Mouse (Mus musculus) forebrain, postnatal 0 days (tissue): ENCODE measurements around the gene Gng13. TPM values are rescaled to one million over a fixed set of nuclear protein-coding genes. Genes with fewer than 3 reads are reported as not detected.

ENCODE experiments used
- ATAC-seq: fragments of 200-750 bp; cut with Nextera tagmentation; 2 replicates; pipeline ENCODE4 v1.8.0; 2017; ENCODE audit warnings: mild to moderate bottlenecking, moderate library complexity
- DNase-seq: peaks from one replicate; pipeline ENCODE4 v3.0.0-alpha.2; 2015
- H3K27ac ChIP-seq: fragments of 300-500 bp; sonication (generic); 2 replicates; pipeline ENCODE4 v1.5.1; 2014; ENCODE audit warnings: low read depth, mild to moderate bottlenecking, antibody characterized with exemption, low read length, moderate library complexity, mixed read lengths
- H3K27me3 ChIP-seq: fragments of 300-500 bp; sonication (generic); 2 replicates; pipeline ENCODE4 v1.6.1; 2014; ENCODE audit warnings: mild to moderate bottlenecking, low read length, mixed read lengths; ENCODE audit not compliant: insufficient read depth
- H3K36me3 ChIP-seq: fragments of 300-500 bp; sonication (generic); 2 replicates; pipeline ENCODE4 v1.6.1; 2014; ENCODE audit warnings: mild to moderate bottlenecking, moderate library complexity; ENCODE audit not compliant: insufficient read depth
- H3K4me1 ChIP-seq: fragments of 300-500 bp; sonication (generic); 2 replicates; pipeline ENCODE4 v1.6.1; 2014; ENCODE audit warnings: antibody characterized with exemption; ENCODE audit not compliant: insufficient read depth
- H3K4me2 ChIP-seq: fragments of 300-500 bp; sonication (generic); 2 replicates; pipeline ENCODE4 v1.6.1; 2014; ENCODE audit warnings: low read depth, mild to moderate bottlenecking, moderate library complexity
- H3K4me3 ChIP-seq: fragments of 300-500 bp; sonication (generic); 2 replicates; pipeline ENCODE4 v1.5.1; 2014; ENCODE audit warnings: low read depth, low read length, mixed read lengths
- H3K9ac ChIP-seq: fragments of 300-500 bp; sonication (generic); 2 replicates; pipeline ENCODE4 v1.6.1; 2014; ENCODE audit warnings: mild to moderate bottlenecking
- H3K9me3 ChIP-seq: fragments of 300-500 bp; sonication (generic); 2 replicates; pipeline ENCODE4 v1.6.1; 2016; ENCODE audit warnings: low read length
- CTCF ChIP-seq: sonication (generic); IDR thresholded peaks from 2 replicates; pipeline ENCODE4 v1.5.1; 2016; ENCODE audit warnings: antibody characterized with exemption, control low read depth, low read depth
- WGBS: fragments of 180-500 bp; shearing (Covaris S2); extraction: QIAGEN DNeasy Blood & Tissue Kit; methylation state at CpG from one replicate; pipeline ENCODE4 v1.1.7; 2014; 5-methylcytosine and 5-hydroxymethylcytosine counted together
- polyA plus RNA-seq: library from polyadenylated mRNA; unstranded; fragments of >200 nt; fragmentation: Nextera tagmentation; extraction: Ambion mirVana; gene quantifications from 2 replicates; pipeline ENCODE4 v1.2.1, GENCODE M21; 2015
- total RNA-seq: library from RNA; depleted of rRNA; stranded (reverse); fragments of >200 nt; gene quantifications from 2 replicates; pipeline ENCODE4 v1.2.3, GENCODE M21; 2014

Gene Gng13
- total and polyA plus RNA-seq, 2 experiments from 2014 or later, result 8.2 to 17.0 TPM

GRCm38 (mm10) chr17:25744311-25744710 is 27.3 kb downstream of the Gng13 start:
- H3K4me1 ChIP-seq, result no peaks in the 10 kb centered on the region
- no peak overlapping the region for H3K27ac ChIP-seq
- no peak for TF ChIP-seq CTCF
- no peaks in the 10 kb centered on the region for H3K9me3 ChIP-seq
- H3K27me3 ChIP-seq, result no peaks in the 10 kb centered on the region
- ATAC-seq (no peak), DNase-seq (no peak)
- no peak overlapping the region for H3K9ac ChIP-seq
- H3K4me3 ChIP-seq, result no peak overlapping the region
- WGBS, result 78% methylated on average over 10 of the region's 10 CpGs
- H3K36me3 ChIP-seq, result no peaks in the 10 kb centered on the region
- no peak overlapping the region for H3K4me2 ChIP-seq

DNA sequence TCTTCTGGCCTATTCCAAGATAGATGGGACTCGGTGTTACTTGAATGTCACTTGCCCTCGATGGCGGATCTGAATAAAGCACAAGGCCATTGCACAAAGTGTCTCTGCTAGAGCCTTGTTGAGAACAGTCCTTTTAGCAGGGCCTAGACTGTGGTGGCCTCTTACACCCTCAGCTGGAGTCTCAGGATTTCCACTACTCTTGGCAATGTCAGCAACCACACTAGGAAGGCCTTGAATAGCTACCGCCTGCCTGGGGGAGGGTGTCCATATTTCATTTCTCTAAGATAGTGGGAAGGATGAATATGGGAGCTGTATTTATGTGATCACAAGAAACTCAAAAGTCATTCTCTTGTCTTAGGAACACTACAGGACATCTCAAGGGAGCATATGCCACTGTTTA is 31.3 kb downstream of the Gng13 start:
- DNase-seq, result no peak

DNA sequence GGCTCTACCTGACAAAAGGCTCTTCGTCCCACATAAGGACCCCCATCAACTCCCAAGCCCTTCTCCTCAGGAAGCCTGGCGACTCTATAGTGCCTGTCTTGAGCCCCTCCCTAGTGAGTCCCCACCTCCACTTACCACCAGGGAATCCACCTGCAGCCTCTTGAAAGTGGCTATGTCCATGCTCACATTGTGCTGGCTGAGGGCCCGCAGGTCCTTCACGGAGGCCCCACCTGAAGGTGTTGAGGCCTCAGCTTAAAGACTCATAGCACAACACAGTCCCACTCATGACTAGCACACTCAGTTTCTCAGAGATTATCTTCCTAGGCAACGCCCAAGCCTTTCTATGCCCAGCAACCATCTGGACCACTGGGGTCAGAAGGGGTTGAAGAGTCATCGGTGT is 32.3 kb downstream of the Gng13 start:
- Histone ChIP-seq H3K4me3 (no peak overlapping the region), H3K9me3 (no peaks in the 10 kb centered on the region), H3K27me3 (no peaks in the 10 kb centered on the region), H3K36me3 (no peaks in the 10 kb centered on the region), H3K9ac (no peak overlapping the region), H3K4me1 (no peaks in the 10 kb centered on the region), H3K27ac (no peak overlapping the region), H3K4me2 (no peak overlapping the region)
- DNase-seq (no peak), ATAC-seq (no peak)
- TF ChIP-seq CTCF, result no peak
- 88% methylated on average over 6 of the region's 6 CpGs for WGBS

More for the DNA sequence above, 31.3 kb downstream of the Gng13 start:
- ATAC-seq, result no peak
- Histone ChIP-seq H3K9me3 (no peaks in the 10 kb centered on the region), H3K9ac (no peak overlapping the region), H3K4me2 (no peak overlapping the region), H3K27ac (no peak overlapping the region), H3K4me1 (no peaks in the 10 kb centered on the region), H3K4me3 (no peak overlapping the region), H3K36me3 (no peaks in the 10 kb centered on the region), H3K27me3 (no peaks in the 10 kb centered on the region)
- 93% methylated on average over 4 of the region's 4 CpGs for WGBS
- no peak for TF ChIP-seq CTCF

DNA sequence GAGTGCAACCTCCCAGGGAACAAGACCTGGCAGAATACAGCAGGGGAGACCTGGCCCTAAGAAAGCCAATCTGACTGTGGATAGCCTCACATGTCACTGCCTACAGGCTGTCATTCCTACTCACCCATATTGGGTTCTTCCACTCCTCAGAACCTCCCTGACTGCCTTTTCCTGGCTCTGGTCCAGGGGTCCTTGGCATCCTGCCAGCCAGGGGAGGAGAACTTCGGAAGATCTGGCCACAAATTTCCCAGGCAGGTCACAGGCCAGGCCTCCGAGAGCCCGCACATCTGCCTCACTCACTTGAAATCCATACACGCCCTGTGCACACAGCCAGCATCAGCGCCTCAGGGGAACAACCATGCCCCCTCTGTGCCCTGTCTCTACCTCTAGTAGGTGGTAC is 34.5 kb downstream of the Gng13 start:
- H3K27ac ChIP-seq, result no peak overlapping the region
- no peaks in the 10 kb centered on the region for H3K9me3 ChIP-seq
- no peak overlapping the region for H3K4me3 ChIP-seq
- 30% methylated on average over 5 of the region's 5 CpGs for WGBS
- no peaks in the 10 kb centered on the region for H3K27me3 ChIP-seq
- no peaks in the 10 kb centered on the region for H3K4me1 ChIP-seq
- ATAC-seq (no peak), DNase-seq (peak; percentile 12)
- no peaks in the 10 kb centered on the region for H3K36me3 ChIP-seq
- no peak overlapping the region for H3K9ac ChIP-seq
- no peak for TF ChIP-seq CTCF
- no peak overlapping the region for H3K4me2 ChIP-seq

GRCm38 (mm10) chr17:25754241-25754640 is 37.3 kb downstream of the Gng13 start, which contains the start of gene Msln:
TSS of gene Msln (minus strand) at chr17:25754378.
- TF ChIP-seq CTCF, result no peak
- H3K27ac ChIP-seq, result no peak within 1 kb of the TSS
- H3K4me2 ChIP-seq, result no peak within 1 kb of the TSS
- H3K27me3 ChIP-seq, result no peaks in the 10 kb centered on the region
- no peaks in the 10 kb centered on the region for H3K9me3 ChIP-seq
- H3K36me3 ChIP-seq, result no peaks in the 10 kb centered on the region
- H3K4me1 ChIP-seq, result no peaks in the 10 kb centered on the region
- DNase-seq (no peak), ATAC-seq (no peak)
- H3K4me3 ChIP-seq, result no peak within 1 kb of the TSS
- WGBS, result 83% methylated on average over 9 of the region's 9 CpGs
- H3K9ac ChIP-seq, result no peak within 1 kb of the TSS

GRCm38 (mm10) chr17:25755086-25755485 is 38.1 kb downstream of the Gng13 start:
- ATAC-seq (no peak), DNase-seq (no peak)
- no peaks in the 10 kb centered on the region for H3K27me3 ChIP-seq
- no peak overlapping the region for H3K9ac ChIP-seq
- H3K9me3 ChIP-seq, result no peaks in the 10 kb centered on the region
- no peak for TF ChIP-seq CTCF
- H3K36me3 ChIP-seq, result no peaks in the 10 kb centered on the region
- no peak overlapping the region for H3K27ac ChIP-seq
- H3K4me2 ChIP-seq, result no peak overlapping the region
- 80% methylated on average over 4 of the region's 4 CpGs for WGBS
- H3K4me1 ChIP-seq, result no peaks in the 10 kb centered on the region
- H3K4me3 ChIP-seq, result no peak overlapping the region

DNA sequence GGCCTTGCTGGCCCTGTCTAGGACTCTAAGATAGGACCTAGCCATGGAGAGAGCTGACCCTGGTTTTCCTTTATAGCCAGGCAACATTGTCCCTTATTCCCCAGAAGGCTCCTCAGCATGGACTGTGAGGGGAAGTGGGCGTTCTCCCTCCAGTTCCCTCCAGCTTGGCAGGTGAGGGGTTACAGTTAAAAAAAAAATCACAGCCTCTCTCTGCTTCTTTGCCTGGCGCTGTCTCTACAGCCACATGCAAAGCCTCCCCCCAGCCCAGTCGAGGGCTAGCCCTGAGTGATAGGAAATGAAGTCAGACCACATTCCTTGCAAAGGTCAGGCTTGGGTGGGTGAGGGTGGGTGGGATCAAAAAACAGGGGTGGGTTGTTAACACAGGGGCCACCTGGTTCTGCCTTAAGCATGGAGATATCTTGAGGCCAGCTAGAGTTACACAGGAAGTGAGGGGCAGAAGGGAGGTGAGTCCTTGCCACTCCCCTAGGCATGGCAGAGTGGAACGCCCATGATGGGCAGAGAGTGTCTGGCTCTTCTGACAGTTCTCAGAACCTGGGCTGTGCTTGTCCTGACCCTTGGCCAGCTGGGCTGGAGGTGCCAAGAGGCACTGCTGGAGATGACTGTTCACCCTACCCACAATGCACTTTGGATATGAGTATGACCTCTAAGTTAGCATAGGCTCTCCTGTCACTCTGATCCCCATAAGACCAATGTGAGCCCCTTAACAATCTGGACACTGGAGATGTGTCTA is 38.8 kb downstream of the Gng13 start:
- H3K36me3 ChIP-seq, result no peaks in the 10 kb centered on the region
- no peak overlapping the region for H3K9ac ChIP-seq
- no peaks in the 10 kb centered on the region for H3K27me3 ChIP-seq
- no peak for TF ChIP-seq CTCF
- no peak overlapping the region for H3K27ac ChIP-seq
- no peak for DNase-seq
- H3K4me2 ChIP-seq, result no peak overlapping the region
- ATAC-seq, result no peak
- H3K4me1 ChIP-seq, result no peaks in the 10 kb centered on the region
- H3K4me3 ChIP-seq, result no peak overlapping the region
- no peaks in the 10 kb centered on the region for H3K9me3 ChIP-seq
- 66% methylated on average over 4 of the region's 4 CpGs for WGBS
